Mouse (Mus musculus): ENCODE measurements around the gene Ilkap.

Ilkap gene

DNA sequence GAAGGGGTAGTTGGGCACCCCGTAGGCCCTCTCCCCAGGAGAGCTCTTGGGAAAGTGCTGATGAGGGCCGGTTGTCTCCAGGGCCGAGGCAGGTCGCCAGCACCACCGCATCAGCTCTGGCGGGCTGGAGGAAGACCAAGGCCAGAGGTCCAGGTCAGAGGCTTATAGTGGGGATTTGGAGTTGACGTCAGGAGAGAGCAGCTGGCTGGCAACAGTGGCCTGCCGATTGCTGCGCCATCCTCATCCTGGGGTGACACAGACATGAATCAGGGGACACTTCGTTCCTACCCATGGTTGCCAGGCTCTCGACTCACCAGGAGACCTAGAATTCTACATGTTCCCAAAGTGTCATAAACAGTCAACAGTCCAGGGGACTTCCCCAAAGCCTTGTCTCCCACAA is 42.5 kb downstream of the Ilkap start:
- no peak for DNase-seq (ENCODE audit: low read depth)

DNA sequence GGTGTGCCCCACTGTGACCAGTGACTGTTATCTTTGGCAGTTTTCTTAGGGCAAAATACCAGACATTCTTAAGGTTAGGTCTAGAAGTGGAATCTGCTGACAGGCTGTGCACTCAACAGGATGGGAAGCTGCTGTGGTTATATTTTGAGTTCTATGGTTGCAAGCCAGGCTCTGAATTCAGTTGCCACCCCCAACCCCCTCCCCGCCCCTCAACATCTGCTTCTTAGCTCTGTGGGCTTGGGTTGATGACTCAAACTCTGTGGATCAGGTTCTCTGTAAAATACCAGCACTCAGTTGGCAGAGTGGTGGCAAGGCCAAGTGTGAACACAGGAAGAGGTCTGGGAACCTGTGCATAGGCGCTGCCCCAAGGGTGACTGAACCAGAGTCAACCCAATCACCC is 46.3 kb downstream of the Ilkap start:
- peak; percentile 84 for DNase-seq (ENCODE audit: low read depth)

DNA sequence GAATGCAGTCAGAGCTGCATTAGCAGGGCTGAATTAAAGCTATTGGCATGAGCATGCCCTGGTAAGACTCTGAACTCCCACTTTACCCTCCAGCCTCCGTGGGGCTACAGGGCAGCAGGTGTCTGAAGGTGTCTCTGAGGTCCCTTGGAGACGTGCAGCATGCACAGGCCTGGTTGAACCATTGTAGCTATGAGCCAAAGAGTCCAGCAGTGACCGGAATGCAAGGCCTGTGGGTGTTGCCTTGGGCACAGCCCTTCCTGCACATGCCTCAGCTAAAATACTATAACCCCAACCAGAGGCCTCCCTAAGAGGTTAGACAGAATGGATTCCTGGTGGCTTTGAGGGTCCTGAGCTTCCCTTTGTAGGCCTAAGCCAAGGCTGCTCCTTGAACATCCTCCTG is 47.4 kb downstream of the Ilkap start:
- no peak for DNase-seq (ENCODE audit: low read depth)

DNA sequence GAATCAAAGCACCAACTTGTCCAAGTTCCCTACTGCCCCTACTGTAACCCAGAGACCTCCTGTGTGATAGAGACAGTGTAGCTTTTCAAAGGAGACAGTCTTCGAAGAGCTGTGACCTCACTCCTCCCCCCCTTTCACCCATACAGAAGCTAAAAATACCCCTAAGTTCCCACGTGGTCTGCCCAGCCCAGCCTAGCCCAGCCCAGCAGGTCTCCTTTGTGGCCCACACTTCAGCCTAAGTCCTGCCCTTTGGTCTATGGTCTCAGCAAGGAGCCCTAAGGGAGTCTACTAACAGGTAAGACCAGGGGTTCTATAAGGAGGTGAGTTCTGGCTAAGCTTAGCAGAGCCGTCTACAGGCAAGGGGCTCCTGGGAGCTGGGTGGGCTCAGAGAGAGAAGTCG is 47.8 kb downstream of the Ilkap start, which contains the start of gene Klhl30:
Gene Klhl30 (plus strand): TSS at position 176 of the 400 bp plus-strand sequence.
- DNase-seq (ENCODE audit: low read depth), result peak; percentile 33

DNA sequence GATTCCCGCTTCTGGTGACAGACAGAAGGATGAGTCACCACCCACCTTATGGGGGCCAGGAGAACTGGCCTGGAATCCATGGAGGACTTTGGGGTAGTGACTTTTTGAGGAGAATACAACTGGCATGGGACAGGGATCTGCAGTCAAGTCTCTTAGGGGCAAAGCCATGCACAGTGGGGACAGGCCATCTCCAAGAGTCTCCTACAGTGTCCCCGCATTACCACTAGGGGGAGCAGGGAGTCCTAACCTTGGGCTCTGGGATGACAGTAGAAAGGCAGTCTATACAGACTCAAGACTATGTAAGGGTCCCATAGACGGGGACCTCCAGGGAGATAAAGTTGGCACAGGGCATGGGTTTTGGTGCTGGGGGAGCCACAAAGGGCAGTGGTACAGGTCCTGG is 51.7 kb downstream of the Ilkap start:
- DNase-seq (ENCODE audit: low read depth), result peak; percentile 70

DNA sequence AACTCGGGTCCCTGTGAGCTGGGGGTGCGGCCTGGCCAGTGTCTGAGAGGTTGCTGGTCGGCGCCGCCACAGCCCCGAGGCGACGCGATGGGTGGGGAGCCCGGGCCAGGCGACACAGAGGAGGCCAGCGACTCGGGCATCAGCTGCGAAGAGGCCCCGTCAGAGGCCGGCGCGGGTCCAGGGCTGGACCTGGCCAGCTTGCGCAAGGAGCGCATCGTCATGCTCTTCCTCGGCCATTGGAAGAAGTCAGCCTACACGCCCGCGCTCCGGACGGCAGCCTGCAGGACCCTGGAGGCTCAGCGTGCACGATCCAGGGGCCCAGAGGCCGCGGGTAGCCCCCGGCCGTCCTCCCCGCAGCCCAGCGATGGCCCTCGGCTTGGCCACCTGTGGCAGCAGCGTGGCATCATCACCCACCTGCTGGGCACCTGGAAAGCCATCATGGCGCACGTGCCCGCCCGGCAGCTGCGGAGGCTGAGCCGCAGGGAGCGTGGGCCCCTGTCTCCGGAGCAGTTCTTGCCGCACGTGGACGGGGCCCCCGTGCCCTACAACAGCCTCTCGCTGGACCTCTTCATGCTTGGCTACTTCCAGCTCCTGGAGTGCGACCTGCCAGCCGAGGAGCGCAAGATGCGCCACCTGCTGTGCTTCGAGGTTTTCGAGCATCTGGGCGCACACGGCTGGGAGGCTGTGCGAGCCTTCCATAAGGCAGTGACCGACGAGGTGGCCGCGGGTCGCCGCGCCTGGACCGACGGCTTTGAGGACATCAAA is 53.5 kb downstream of the Ilkap start:
- DNase-seq (ENCODE audit: low read depth), result no peak

DNA sequence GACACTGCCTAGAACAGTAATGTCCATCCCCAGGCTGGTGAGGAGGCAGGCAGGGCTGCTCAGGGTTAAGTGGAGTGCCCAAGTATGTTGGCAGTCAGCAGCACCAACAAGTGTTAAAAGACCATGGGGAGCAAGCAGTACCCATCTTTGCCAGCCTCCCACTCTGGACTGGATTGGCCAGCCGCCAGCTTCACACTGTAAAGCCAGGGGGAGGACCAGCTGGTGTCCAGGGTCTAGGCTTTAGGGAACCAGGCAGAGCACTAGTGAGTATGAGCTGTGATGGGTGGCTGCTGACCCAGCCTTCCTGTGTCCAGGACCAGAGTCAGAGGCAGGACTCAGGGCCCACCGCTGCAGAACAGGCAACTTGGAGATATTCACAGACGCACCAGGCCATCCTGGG is 54.6 kb downstream of the Ilkap start:
- no peak for DNase-seq (ENCODE audit: low read depth)

DNA sequence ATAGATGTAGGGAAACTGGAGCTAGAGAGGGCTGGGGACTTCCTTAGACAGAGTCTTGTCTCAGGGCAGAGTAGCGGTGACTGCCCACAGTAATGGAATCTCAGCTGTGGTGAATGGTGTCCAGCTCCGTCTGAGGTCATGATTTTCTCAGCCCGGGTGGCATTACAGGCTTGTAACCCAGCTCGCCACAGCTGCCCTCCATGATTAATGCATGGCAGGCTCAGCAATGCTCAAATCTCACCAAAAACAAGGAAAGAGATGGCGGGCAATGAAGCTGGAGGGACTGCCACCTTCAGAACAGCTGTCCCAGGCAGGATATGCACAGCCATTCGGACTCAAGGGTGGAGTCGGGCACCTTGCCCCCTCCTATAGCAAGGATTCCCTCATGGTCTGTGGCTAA is 61.3 kb downstream of the Ilkap start:
- DNase-seq (ENCODE audit: low read depth), result no peak

DNA sequence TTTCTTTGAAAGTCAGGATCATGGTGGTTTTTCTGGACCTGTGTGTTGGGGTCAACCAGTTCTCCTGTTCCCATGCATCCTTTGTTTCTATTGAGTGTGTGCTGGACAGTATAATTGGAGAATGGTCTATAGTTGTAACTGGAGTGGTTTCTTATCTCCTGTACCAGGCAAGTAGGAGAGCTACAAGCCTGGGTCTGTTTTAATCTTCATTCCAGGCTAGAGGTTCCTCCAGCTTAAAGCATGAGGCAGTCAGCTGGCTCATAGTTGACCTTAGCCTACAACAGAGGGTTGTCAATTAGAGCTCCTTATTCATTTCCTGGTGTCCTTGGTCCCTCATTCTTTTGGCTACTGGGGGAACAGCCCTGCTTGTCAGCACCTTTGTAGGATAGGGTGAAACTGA is 65.0 kb downstream of the Ilkap start:
- no peak for DNase-seq (ENCODE audit: low read depth)

DNA sequence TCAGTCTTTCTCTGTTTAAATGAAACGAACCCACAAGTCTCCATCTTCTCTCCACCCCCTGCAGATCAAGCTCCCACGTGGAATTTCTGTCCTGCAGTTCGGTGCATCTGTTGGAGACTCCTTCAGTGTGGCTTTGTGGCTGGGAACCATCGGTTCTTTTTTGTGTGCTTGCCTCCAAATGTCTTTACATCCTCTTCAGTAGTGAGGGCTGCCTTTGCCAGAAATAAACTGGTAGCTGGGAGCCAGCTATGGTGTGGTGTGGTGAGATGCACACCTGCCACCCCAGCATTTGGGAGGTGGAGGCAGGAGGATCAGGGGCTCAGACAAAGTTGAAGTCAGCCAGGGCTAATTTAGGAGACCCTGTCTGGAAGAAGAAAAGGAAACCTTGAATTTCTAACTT is 66.5 kb downstream of the Ilkap start:
- DNase-seq (ENCODE audit: low read depth), result no peak

DNA sequence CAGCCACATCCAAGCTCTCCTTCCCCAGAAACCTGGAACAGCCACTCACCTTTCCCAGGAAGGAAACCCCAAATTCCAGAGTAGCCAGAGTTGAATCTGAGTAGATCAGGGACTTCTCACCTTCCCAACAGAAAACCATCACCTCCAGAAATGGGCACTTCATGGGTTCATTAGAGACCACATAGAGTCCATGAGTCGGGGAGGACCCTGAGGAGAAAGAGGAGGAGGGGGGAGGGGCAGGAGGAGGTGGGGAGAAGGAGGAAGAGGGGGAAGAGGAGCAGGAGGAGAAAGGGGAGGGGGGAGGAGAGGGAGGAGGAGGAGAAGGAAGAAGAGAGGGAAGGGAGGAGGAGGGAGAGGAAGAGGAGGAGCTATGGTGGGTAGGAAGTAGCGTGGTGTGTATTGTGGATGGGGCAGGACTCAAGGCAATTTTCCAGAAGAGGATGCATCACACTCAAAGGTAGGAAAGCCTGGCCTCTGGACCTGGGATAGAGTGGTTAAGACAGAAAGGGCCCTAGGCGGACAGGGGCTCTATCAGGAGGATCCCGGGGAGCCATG is 73.0 kb downstream of the Ilkap start:
- peak; percentile 67 for DNase-seq (ENCODE audit: low read depth)

DNA sequence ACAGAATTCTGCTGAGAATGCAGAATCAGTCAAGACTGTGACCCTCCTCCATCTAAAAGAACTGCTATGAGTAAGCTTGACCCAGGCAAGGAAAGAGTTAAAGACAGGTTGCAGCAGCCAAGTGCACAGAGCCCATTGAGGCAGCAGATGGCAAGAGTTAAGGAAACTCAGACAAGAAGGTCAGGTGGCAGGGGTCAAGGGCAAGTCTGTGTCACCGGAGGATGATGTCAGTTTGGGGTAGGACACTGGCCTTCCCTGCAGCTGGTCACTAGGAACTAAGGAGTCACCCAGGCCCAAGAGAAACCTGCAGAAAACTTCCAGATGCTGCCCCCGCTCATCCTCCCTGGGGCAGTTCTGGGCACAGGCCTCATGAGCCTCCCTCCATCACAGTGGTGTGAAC is 74.0 kb downstream of the Ilkap start:
- no peak for DNase-seq (ENCODE audit: low read depth)

Measured in 416B (cell line).